Mouse (Mus musculus) intestine, postnatal 0 days (tissue): ENCODE data around the gene Bex6. TPM values are rescaled to one million over a fixed set of nuclear protein-coding genes. Genes with fewer than 3 reads are reported as not detected.

Source experiments
- ATAC-seq: fragments of 200-750 bp; cut with Nextera tagmentation; 2 replicates; pipeline ENCODE4 v1.8.0; 2017; ENCODE audit warnings: mild to moderate bottlenecking, moderate TSS enrichment, moderate library complexity
- H3K27ac ChIP-seq: fragments of 300-500 bp; sonication (generic); 2 replicates; pipeline ENCODE4 v1.5.1; 2014; ENCODE audit warnings: mild to moderate bottlenecking, low read depth, low read length, moderate library complexity
- H3K27me3 ChIP-seq: fragments of 300-500 bp; sonication (generic); replicated peaks from 2 replicates; pipeline ENCODE4 v1.6.1; 2014; ENCODE audit warnings: low read length, mixed read lengths; ENCODE audit not compliant: control insufficient read depth, insufficient read depth
- H3K36me3 ChIP-seq: fragments of 300-500 bp; sonication (generic); 2 replicates; pipeline ENCODE4 v1.6.1; 2014; ENCODE audit warnings: mild to moderate bottlenecking, moderate library complexity; ENCODE audit not compliant: control insufficient read depth, insufficient read depth
- H3K4me1 ChIP-seq: fragments of 300-500 bp; sonication (generic); replicated peaks from 2 replicates; pipeline ENCODE4 v1.6.1; 2014; ENCODE audit warnings: antibody characterized with exemption, low read length, mixed read lengths; ENCODE audit not compliant: control insufficient read depth, insufficient read depth
- H3K4me2 ChIP-seq: fragments of 300-500 bp; sonication (generic); replicated peaks from 2 replicates; pipeline ENCODE4 v1.6.1; 2014; ENCODE audit warnings: low read depth, mild to moderate bottlenecking, moderate library complexity
- H3K4me3 ChIP-seq: fragments of 300-500 bp; sonication (generic); 2 replicates; pipeline ENCODE4 v1.5.1; 2014; ENCODE audit warnings: low read depth, low read length
- H3K9ac ChIP-seq: fragments of 300-500 bp; sonication (generic); 2 replicates; pipeline ENCODE4 v1.6.1; 2014; ENCODE audit warnings: mild to moderate bottlenecking, low read depth, low read length
- H3K9me3 ChIP-seq: fragments of 300-500 bp; sonication (generic); 2 replicates; pipeline ENCODE4 v1.6.1; 2016; ENCODE audit warnings: mixed run types; ENCODE audit not compliant: control insufficient read depth
- CTCF ChIP-seq: sonication (generic); IDR thresholded peaks from 2 replicates; pipeline ENCODE4 v1.5.1; 2016; ENCODE audit warnings: low read depth, mild to moderate bottlenecking, control low read depth, antibody characterized with exemption, moderate library complexity
- WGBS: fragments of 180-500 bp; shearing (Covaris S2); extraction: QIAGEN DNeasy Blood & Tissue Kit; methylation state at CpG from one replicate; pipeline ENCODE4 v1.1.7; 2014; 5-methylcytosine and 5-hydroxymethylcytosine counted together
- polyA plus RNA-seq: library from polyadenylated mRNA; unstranded; fragments of >200 nt; fragmentation: Nextera tagmentation; extraction: Ambion mirVana; gene quantifications from 2 replicates; pipeline ENCODE4 v1.2.1, GENCODE M21; 2015

The Bex6 gene
- polyA plus RNA-seq, 1 experiment from 2014 or later: 0.13 TPM

DNA sequence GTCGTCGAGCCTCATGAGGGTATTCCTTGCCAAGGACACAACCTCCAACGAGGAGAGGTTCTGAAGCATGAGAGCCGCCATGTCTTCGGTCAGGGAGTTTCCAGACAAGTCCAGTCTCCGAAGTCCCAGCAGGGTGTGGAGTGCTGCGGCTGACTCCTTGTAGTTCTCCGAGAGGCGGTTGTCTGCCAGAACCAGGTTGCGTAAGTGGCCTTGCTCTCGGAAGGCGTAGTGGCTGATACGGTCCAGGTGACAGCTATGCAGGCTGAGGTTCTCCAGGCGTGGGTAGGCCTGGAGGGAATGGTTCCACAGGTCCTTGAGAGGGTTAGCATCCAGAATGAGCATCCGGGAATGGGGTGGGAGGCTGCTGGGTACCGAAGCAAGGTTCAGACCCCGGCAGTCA, 35.0 kb upstream of the Bex6 start:
- 0 out of 2 replicates have a peak, but pooled peaks cover 6% of the 10 kb centered on the region for H3K36me3 ChIP-seq
- no peak overlapping the region for H3K4me2 ChIP-seq
- H3K9me3 ChIP-seq: no peaks in the 10 kb centered on the region
- H3K27me3 ChIP-seq: no peaks in the 10 kb centered on the region
- WGBS: 89% methylated on average over 17 of the region's 17 CpGs
- H3K4me1 ChIP-seq: no peaks in the 10 kb centered on the region
- ATAC-seq: no peak
- H3K4me3 ChIP-seq: no peak overlapping the region
- no peak overlapping the region for H3K27ac ChIP-seq
- TF ChIP-seq CTCF: no peak
- no peak overlapping the region for H3K9ac ChIP-seq

DNA sequence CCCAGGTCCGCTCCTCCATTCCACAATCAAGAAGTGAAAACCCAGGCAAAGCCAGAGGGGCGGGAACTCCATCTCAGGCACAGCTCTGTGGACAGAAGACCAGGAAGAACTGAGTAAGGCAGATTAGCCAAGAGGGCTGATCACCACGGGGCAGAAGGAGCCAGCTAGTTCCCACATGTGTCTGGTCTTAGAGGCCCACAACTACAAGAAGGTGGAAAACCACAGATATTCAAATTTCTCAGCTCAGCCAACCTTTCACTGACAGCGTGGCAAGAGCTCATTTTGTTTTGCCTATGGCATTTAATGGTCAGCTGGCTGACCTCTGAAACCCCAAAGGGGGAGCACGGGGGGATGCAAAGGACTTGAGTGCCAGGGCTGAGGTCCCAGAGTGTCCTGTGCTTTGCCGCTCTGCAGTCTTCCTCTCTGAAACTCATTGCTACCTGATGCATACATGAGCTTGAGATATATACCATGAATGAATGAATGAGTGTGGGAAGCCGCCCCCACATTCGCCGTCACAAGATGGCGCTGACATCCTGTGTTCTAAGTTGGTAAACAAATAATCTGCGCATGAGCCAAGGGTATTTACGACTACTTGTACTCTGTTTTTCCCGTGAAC, 31.9 kb upstream of the Bex6 start:
- Histone ChIP-seq H3K9ac (no peak overlapping the region), H3K9me3 (no peaks in the 10 kb centered on the region), H3K27me3 (no peaks in the 10 kb centered on the region), H3K4me2 (peak overlapping the region; percentile 47), H3K27ac (no peak overlapping the region), H3K36me3 (0 out of 2 replicates have a peak, but pooled peaks cover 6% of the 10 kb centered on the region), H3K4me1 (no peaks in the 10 kb centered on the region), H3K4me3 (no peak overlapping the region)
- 58% methylated on average over 10 of the region's 13 CpGs for WGBS
- peak; percentile 21; the same call in 1 of the 2 replicates for TF ChIP-seq CTCF
- ATAC-seq: peak; percentile 54; the same call in 1 of the 2 replicates

DNA sequence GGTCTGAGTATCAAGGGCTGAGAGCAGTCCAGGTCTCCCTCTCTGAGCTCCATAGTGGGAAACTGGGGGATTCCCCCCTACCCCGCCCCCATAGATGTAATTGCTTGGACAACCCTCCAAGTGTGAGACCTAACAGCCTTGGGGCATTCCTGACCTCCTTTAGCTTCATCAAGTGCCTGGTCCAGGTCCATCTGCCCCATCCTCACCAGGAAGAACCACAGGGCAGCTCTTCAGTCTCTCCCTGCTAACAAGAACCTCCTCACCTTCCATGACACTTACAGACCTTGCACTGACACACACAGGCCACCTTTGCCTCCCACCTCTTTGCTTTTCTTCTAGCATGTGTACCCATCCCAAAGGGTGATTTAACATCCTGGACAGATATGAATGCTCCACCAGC, 25.6 kb upstream of the Bex6 start:
- WGBS: 84% methylated on average over 1 of the region's 1 CpGs
- Histone ChIP-seq H3K9me3 (no peaks in the 10 kb centered on the region), H3K4me1 (no peaks in the 10 kb centered on the region), H3K4me2 (no peak overlapping the region), H3K9ac (no peak overlapping the region), H3K4me3 (no peak overlapping the region), H3K36me3 (no peaks in the 10 kb centered on the region), H3K27me3 (no peaks in the 10 kb centered on the region), H3K27ac (no peak overlapping the region)
- ATAC-seq: no peak
- TF ChIP-seq CTCF: no peak

DNA sequence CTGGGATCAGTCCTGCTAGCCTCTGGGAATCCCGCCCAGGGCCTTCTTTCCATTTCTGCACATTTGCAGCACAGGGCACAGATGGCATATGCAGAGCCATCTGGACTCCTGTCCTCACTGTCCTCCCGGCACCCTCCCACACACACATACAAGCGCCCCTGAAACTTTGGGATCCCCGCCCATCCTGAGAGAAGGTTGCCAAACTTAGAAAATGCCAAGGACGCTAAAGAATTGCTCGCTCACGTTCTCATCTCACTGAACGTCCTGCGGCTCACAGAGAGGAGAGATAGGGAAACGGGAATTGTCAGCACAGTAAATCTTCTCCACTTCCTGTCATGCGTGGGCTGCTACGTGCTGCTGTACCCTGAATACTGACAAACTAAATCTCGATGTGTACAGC, 25.2 kb upstream of the Bex6 start:
- no peak overlapping the region for H3K9ac ChIP-seq
- no peaks in the 10 kb centered on the region for H3K9me3 ChIP-seq
- H3K4me3 ChIP-seq: no peak overlapping the region
- no peak overlapping the region for H3K4me2 ChIP-seq
- no peak for TF ChIP-seq CTCF
- no peaks in the 10 kb centered on the region for H3K4me1 ChIP-seq
- no peak for ATAC-seq
- no peaks in the 10 kb centered on the region for H3K27me3 ChIP-seq
- no peaks in the 10 kb centered on the region for H3K36me3 ChIP-seq
- no peak overlapping the region for H3K27ac ChIP-seq
- 60% methylated on average over 13 of the region's 13 CpGs for WGBS

DNA sequence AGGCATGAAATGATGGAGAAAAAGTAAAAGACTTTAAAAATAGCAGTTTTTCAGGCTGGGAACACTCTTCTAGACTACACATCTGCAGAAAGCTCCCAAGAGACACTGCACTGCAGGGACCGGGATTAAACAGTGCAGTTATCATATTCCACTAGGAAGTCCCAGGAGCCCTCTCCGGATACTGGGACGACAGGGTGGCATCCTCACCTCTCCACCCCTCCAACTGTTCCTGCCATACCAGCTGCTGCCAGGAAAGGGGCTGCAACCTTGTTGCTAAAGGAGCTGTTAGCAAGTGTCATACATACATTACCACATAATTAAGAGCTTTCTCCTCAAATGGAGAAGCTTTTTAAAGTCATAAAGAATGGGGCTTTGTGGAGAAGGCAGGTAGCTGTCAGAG, 22.9 kb upstream of the Bex6 start:
- H3K27me3 ChIP-seq: no peaks in the 10 kb centered on the region
- H3K36me3 ChIP-seq: no peaks in the 10 kb centered on the region
- H3K9me3 ChIP-seq: no peaks in the 10 kb centered on the region
- H3K4me2 ChIP-seq: no peak overlapping the region
- H3K4me1 ChIP-seq: no peaks in the 10 kb centered on the region
- no peak for ATAC-seq
- TF ChIP-seq CTCF: no peak
- H3K9ac ChIP-seq: no peak overlapping the region
- no peak overlapping the region for H3K27ac ChIP-seq
- H3K4me3 ChIP-seq: no peak overlapping the region
- WGBS: 34% methylated on average over 3 of the region's 3 CpGs

DNA sequence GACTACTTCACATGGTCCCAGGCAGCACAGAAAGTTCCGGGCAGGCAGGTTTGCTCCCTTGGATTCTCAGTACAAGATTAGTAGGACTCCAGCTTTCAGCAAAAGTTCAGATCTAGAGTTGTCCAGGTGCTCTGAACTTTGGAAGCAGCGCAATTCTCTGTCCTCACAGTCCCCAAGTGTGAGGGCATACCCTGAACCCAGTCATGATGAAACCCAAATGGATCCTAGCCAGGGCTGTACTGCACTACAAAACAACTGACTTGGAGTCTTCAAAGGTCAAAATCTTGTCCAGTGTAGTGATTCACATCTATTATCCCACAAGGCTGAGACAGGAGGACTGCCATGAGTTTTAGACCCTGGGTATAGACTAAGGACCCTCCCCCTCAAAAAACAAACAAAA, 22.3 kb upstream of the Bex6 start:
- Histone ChIP-seq H3K36me3 (no peaks in the 10 kb centered on the region), H3K9me3 (no peaks in the 10 kb centered on the region), H3K27me3 (no peaks in the 10 kb centered on the region), H3K27ac (no peak overlapping the region), H3K4me3 (no peak overlapping the region), H3K4me1 (no peaks in the 10 kb centered on the region), H3K9ac (no peak overlapping the region), H3K4me2 (no peak overlapping the region)
- 81% methylated on average over 2 of the region's 2 CpGs for WGBS
- ATAC-seq: no peak
- TF ChIP-seq CTCF: no peak

DNA sequence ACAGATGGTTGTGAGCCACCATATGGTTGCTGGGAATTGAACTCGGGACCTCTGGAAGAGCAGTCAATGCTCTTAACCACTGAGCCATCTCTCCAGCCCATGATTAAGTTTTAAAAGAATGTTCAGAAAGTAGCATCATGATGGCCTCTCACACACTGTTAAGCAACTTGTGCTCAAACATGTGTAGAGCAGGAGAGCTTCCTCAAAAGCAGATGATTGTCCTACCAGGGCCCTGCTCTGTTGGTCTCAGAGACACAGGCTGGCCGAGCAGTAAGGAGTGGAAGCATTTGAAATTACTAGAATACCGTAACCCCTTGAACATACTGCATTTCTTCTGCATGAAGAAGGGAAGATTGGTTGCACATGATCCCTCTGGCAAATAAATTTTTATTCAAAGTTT, 20.7 kb upstream of the Bex6 start:
- H3K4me3 ChIP-seq: no peak overlapping the region
- no peaks in the 10 kb centered on the region for H3K4me1 ChIP-seq
- no peaks in the 10 kb centered on the region for H3K9me3 ChIP-seq
- H3K9ac ChIP-seq: no peak overlapping the region
- no peak overlapping the region for H3K27ac ChIP-seq
- no peaks in the 10 kb centered on the region for H3K36me3 ChIP-seq
- H3K27me3 ChIP-seq: no peaks in the 10 kb centered on the region
- ATAC-seq: no peak
- H3K4me2 ChIP-seq: no peak overlapping the region
- 92% methylated on average over 3 of the region's 3 CpGs for WGBS
- no peak for TF ChIP-seq CTCF
